Mouse (Mus musculus) B cell, adult 2 months (primary cell): ENCODE results near the gene Csn1s1.

ENCODE experiments used
- DNase-seq, 2 experiments: peaks; one replicate each; pipeline ENCODE4 v3.0.0; 2022

Csn1s1 gene

DNA sequence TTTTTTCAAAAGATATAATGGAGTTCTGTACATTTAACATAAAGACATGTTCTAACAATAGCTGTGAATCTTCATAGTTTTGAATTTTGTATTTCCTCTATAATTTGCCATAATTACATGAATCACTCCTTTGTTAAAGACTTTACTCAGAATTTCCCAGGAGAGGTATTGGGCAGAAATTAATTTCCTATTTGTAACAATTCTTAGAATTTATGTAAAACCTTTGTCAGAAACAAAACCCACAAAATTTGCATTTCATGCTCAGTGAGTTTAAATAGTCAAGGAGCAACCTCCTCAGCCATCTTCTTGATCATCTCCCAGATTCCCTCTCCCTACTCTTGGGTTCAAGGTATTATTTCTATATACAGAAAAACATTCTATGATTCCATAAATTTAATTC lies at the start of gene Csn1s1:
Csn1s1 (plus strand) TSS at position 301 of the 400 bp plus-strand sequence.
- no peak for DNase-seq

DNA sequence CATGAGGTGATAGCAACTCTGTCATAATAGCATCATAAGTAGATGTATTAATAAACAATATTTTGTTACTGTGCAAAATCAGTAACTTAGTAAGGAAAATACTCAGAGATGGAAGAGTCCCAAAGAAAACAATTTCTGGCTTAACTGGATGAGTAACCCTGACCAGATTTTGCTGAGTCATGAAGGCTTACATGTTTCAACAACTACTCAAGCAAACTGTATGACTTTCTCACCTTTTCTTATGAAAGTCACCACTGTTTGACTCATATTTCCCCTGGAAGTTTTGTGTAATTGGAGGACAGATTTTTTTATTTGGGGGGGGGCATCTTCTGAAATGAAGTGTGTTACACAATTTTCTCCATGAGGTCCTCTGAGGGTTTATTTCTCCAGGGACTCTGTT lies 43.3 kb upstream of the Csn1s1 start:
- no peak for DNase-seq

DNA sequence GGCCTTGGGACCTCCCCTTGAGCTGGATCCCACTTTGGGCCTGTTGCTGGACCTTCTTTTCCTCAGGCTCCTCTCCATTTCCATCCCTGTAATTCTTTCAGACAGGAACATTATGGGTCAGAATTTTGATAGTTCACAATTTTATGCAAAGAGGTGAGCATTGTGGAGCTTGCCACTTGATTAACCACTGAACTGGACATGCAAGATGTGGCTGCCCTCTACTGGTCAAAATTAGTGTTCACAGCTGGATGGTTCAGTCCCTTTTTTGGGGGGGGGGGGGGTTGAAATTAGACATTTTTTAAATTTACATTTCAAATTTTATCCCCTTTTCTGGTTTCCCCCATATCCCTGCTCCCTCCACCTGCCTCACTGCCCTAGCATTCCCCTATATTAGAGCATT lies 23.2 kb upstream of the Csn1s1 start:
- DNase-seq: no peak

DNA sequence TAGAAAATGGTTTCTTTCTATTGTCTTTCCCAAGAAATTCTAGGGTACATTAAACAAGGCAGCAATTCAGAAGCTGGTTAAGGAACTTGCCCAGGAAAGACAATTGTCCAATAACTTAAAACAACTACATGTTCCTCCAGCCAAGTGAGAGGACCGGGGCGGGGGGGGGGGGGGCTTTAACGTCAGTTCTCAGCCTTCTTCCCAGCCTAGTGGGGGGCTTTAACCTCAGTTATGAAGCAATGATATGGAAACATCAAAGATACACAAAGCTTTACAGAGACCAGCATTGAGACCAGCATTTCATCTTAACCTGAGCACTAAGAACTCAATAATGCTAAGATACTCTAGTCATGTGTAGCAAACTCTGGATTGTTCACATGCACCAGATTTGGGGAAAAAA lies 33.5 kb downstream of the Csn1s1 start, which contains the start of gene Csn2:
Csn2 (minus strand) TSS at position 101 of the 400 bp plus-strand sequence.
- no peak for DNase-seq

DNA sequence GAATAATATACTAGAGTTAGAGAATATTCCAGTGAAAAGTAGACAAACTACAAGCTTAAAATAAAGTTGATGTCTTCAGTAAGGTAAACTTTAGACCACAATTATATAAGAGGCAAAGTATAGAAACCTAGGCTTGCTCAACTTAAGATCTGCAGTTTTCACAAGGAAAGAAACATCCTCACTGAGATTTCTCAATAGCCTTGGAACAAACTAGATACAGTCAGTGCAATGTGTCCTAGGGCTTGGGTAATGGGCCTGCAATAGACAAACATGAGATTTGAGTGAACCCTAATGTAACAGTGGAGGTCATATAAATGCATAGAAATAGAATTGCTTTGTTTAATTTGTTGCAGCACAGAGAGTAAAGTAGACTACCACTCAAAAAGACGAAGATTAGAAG lies 39.9 kb downstream of the Csn1s1 start:
- DNase-seq: no peak
